In genomic region chr12:8365905-8366576, GRCm38 (mm10) we compare ENCODE assay signal across 15 mouse cellular contexts.
"Had no signal": no experiment of that assay in that cellular context is flagged by ENCODE, and none has a peak within 500 bp of the region (broad histone marks: within the 10 kb centered on the region; RNA-seq: fewer than 3 reads in every experiment).

No protein-coding gene starts in this region.

- H3K4me3 ChIP-seq: kidney, embryonic 15.5 days; limb, embryonic 12.5 days; limb, embryonic 15.5 days; liver, embryonic 12.5 days; liver, embryonic 15.5 days; megakaryocyte, embryonic 14.5 days; midbrain, embryonic 12.5 days; neural tube, embryonic 12.5 days had no signal

- H3K9ac ChIP-seq: kidney, embryonic 15.5 days; limb, embryonic 12.5 days; limb, embryonic 15.5 days; liver, embryonic 12.5 days; liver, embryonic 15.5 days; midbrain, embryonic 12.5 days; neural tube, embryonic 12.5 days had no signal

- H3K36me3 ChIP-seq: kidney, embryonic 15.5 days; limb, embryonic 12.5 days; limb, embryonic 15.5 days; liver, embryonic 12.5 days; liver, embryonic 15.5 days; midbrain, embryonic 12.5 days; neural tube, embryonic 12.5 days had no signal

- H3K4me1 ChIP-seq: liver, embryonic 12.5 days; liver, embryonic 15.5 days had no signal

- ATAC-seq: liver, embryonic 12.5 days had no signal

- H3K27ac ChIP-seq: kidney, embryonic 15.5 days; limb, embryonic 15.5 days; liver, embryonic 12.5 days; liver, embryonic 15.5 days; midbrain, embryonic 12.5 days; neural tube, embryonic 12.5 days had no signal

- H3K9me3 ChIP-seq: kidney, embryonic 15.5 days; limb, embryonic 12.5 days; limb, embryonic 15.5 days; liver, embryonic 12.5 days; liver, embryonic 15.5 days; midbrain, embryonic 12.5 days; neural tube, embryonic 12.5 days had no signal

- DNase-seq: left cerebral cortex, postnatal 4 days; lung, adult 2 months; retina, postnatal 1 day; right cerebral cortex, postnatal 25 days; thymus, adult 2 months; thymus, postnatal 14 days; thymus, postnatal 4 days had no signal

- H3K4me2 ChIP-seq: kidney, embryonic 15.5 days; limb, embryonic 12.5 days; limb, embryonic 15.5 days; liver, embryonic 12.5 days; liver, embryonic 15.5 days; midbrain, embryonic 12.5 days; neural tube, embryonic 12.5 days had no signal

- H3K27me3 ChIP-seq: kidney, embryonic 15.5 days; limb, embryonic 12.5 days; limb, embryonic 15.5 days; liver, embryonic 12.5 days; liver, embryonic 15.5 days; megakaryocyte, embryonic 14.5 days; midbrain, embryonic 12.5 days; neural tube, embryonic 12.5 days had no signal
